Mouse (Mus musculus) lung, embryonic 14.5 days (tissue): ENCODE measurements around the gene Dcst2. TPM values are rescaled to one million over a fixed set of nuclear protein-coding genes. Genes with fewer than 3 reads are reported as not detected.
A peak's percentile ranks its signal among the peaks of the same experiment; 100 is the strongest.

ENCODE experiments used
- ATAC-seq: fragments of 200-750 bp; cut with Nextera tagmentation; 2 replicates; pipeline ENCODE4 v1.8.0; 2017; ENCODE audit warnings: mild to moderate bottlenecking, moderate TSS enrichment, moderate library complexity; ENCODE audit not compliant: insufficient read depth
- DNase-seq: peaks from one replicate; pipeline ENCODE4 v3.0.0-alpha.2; 2015
- H3K27ac ChIP-seq: fragments of 300-500 bp; sonication (generic); 2 replicates; pipeline ENCODE4 v1.5.1; 2014; ENCODE audit warnings: low read depth, mild to moderate bottlenecking, moderate library complexity
- H3K27me3 ChIP-seq: fragments of 300-500 bp; sonication (generic); 2 replicates; pipeline ENCODE4 v1.6.1; 2014; ENCODE audit warnings: low read length, control low read depth; ENCODE audit not compliant: insufficient read depth
- H3K36me3 ChIP-seq: fragments of 300-500 bp; sonication (generic); 2 replicates; pipeline ENCODE4 v1.6.1; 2014; ENCODE audit warnings: control low read depth; ENCODE audit not compliant: insufficient read depth
- H3K4me1 ChIP-seq: fragments of 300-500 bp; sonication (generic); 2 replicates; pipeline ENCODE4 v1.6.1; 2014; ENCODE audit warnings: antibody characterized with exemption, control low read depth; ENCODE audit not compliant: insufficient read depth
- H3K4me2 ChIP-seq: fragments of 300-500 bp; sonication (generic); 2 replicates; pipeline ENCODE4 v1.6.1; 2014; ENCODE audit warnings: mild to moderate bottlenecking
- H3K4me3 ChIP-seq: fragments of 300-500 bp; sonication (generic); 2 replicates; pipeline ENCODE4 v1.5.1; 2014; ENCODE audit warnings: low read depth, low read length
- H3K9ac ChIP-seq: fragments of 300-500 bp; sonication (generic); 2 replicates; pipeline ENCODE4 v1.6.1; 2014
- H3K9me3 ChIP-seq: fragments of 300-500 bp; sonication (generic); 2 replicates; pipeline ENCODE4 v1.6.1; 2016; ENCODE audit warnings: low read depth, low read length, control low read depth
- CTCF ChIP-seq: IDR thresholded peaks from 2 replicates; pipeline ENCODE4 v1.5.1; 2016; ENCODE audit warnings: antibody characterized with exemption, low read depth
- WGBS: fragments of 180-500 bp; shearing (Covaris S2); extraction: QIAGEN DNeasy Blood & Tissue Kit; methylation state at CpG from one replicate; pipeline ENCODE4 v1.1.7; 2014; 5-methylcytosine and 5-hydroxymethylcytosine counted together
- polyA plus RNA-seq: library from polyadenylated mRNA; unstranded; fragments of >200 nt; fragmentation: Nextera tagmentation; extraction: Ambion mirVana; gene quantifications from 2 replicates; pipeline ENCODE4 v1.2.1, GENCODE M21; 2014

Gene Dcst2
- polyA plus RNA-seq, 1 experiment from 2014 or later, result 0.17 TPM

DNA sequence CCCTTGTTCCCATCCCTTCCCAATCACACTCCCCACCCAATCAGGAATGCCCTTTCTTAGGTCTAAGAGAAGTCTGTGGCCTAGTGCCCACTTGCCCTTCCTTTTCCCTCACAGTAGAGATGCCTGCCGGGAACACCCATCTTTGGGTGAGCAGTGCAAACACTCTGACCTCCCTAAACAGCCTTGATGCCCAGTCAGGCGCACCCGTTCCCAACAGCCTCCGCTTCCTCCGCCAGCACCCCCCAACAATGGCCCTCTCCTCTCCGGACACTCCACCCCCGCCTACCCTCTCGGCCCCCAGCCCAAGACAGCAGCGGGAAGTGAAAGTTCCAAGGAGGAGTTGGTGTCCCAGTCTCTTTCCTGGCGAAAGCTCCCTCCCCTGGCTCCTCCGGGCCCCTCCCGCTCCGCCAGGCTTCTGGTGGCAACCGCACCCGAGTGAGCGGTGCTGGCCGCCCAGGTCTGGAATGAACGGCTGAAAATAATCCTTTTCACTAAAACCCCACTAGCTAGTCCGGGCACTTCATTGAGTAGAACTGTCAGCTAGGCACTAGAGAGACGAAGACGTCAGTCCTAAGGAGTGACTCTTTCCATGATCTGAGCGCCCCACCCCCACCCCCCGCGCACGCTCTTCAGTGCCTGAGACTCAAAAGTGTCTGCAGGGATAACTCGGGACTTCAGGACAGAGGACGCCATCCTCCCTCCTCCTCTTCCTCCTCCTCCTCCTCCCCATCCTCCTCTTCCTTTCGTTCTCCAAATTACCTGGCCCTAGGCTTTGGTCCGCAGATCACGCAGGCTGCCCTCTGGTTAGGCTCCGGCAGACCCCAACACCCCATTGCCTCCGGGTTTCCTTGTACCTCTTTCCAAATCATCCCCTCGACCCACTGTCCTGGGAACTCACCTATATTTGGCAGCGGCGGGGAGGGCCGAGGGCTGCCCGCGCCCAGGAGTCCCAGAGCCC, 12.6 kb upstream of the Dcst2 start:
- no peak for TF ChIP-seq CTCF
- Histone ChIP-seq H3K36me3 (peaks cover 20% of the 10 kb centered on the region; the same call in 1 of the 2 replicates), H3K27me3 (no peaks in the 10 kb centered on the region; the same call in 1 of the 2 replicates), H3K4me2 (peak overlapping the region; percentile 99), H3K4me3 (peak overlapping the region; percentile 65), H3K4me1 (no peaks in the 10 kb centered on the region), H3K9me3 (no peaks in the 10 kb centered on the region), H3K9ac (peak overlapping the region; percentile 54), H3K27ac (peak overlapping the region; percentile 60)
- ATAC-seq (peak; percentile 57), DNase-seq (peak; percentile 51)
- 1% methylated on average over 38 of the region's 38 CpGs for WGBS

GRCm38 (mm10) chr3:89349869-89350501, 11.8 kb upstream of the Dcst2 start, which contains the start of gene Adam15:
TSS of gene Adam15 (minus strand) at chr3:89349996.
- Histone ChIP-seq H3K9me3 (no peaks in the 10 kb centered on the region), H3K4me3 (peak within 1 kb of the TSS; percentile 65), H3K36me3 (peaks cover 13% of the 10 kb centered on the region; the same call in 1 of the 2 replicates), H3K27me3 (no peaks in the 10 kb centered on the region; the same call in 1 of the 2 replicates), H3K27ac (peak within 1 kb of the TSS; percentile 60), H3K9ac (peak within 1 kb of the TSS; percentile 54), H3K4me2 (peak within 1 kb of the TSS; percentile 99), H3K4me1 (no peaks in the 10 kb centered on the region)
- under 1% methylated on average over 57 of the region's 59 CpGs for WGBS
- DNase-seq (peak; percentile 88), ATAC-seq (peak; percentile 89)
- no peak for TF ChIP-seq CTCF

- Histone ChIP-seq H3K27me3 (no peaks in the 10 kb centered on the region; the same call in 1 of the 2 replicates), H3K9ac (no peak overlapping the region), H3K4me3 (no peak overlapping the region), H3K4me1 (no peaks in the 10 kb centered on the region), H3K4me2 (no peak overlapping the region), H3K9me3 (no peaks in the 10 kb centered on the region), H3K36me3 (peaks cover 1% of the 10 kb centered on the region; the same call in 1 of the 2 replicates), H3K27ac (no peak overlapping the region)
- TF ChIP-seq CTCF, result no peak
- DNase-seq (no peak), ATAC-seq (no peak)
- 43% methylated on average over 5 of the region's 5 CpGs for WGBS
These were observed 10.5 kb upstream of the Dcst2 start for GRCm38 (mm10) chr3:89351271-89351670.

GRCm38 (mm10) chr3:89354816-89355511, 6.8 kb upstream of the Dcst2 start:
- Histone ChIP-seq H3K4me2 (no peak overlapping the region), H3K9me3 (no peaks in the 10 kb centered on the region), H3K4me1 (no peaks in the 10 kb centered on the region), H3K36me3 (no peaks in the 10 kb centered on the region), H3K27me3 (no peaks in the 10 kb centered on the region; the same call in 1 of the 2 replicates), H3K27ac (0 out of 2 replicates have a peak overlapping the region, but pooled peaks have one; percentile 18), H3K4me3 (no peak overlapping the region), H3K9ac (no peak overlapping the region)
- peak; percentile 58 for ATAC-seq
- 15% methylated on average over 5 of the region's 5 CpGs for WGBS
- peak; percentile 94 for TF ChIP-seq CTCF
- DNase-seq, result peak; percentile 91

GRCm38 (mm10) chr3:89355512-89355902, 6.3 kb upstream of the Dcst2 start:
- no peak overlapping the region for H3K9ac ChIP-seq
- no peak overlapping the region for H3K27ac ChIP-seq
- DNase-seq (no peak), ATAC-seq (no peak)
- no peaks in the 10 kb centered on the region; the same call in 1 of the 2 replicates for H3K27me3 ChIP-seq
- no peaks in the 10 kb centered on the region for H3K4me1 ChIP-seq
- H3K36me3 ChIP-seq, result no peaks in the 10 kb centered on the region
- no peak for TF ChIP-seq CTCF
- H3K4me3 ChIP-seq, result no peak overlapping the region
- no peaks in the 10 kb centered on the region for H3K9me3 ChIP-seq
- H3K4me2 ChIP-seq, result no peak overlapping the region
- WGBS, result 67% methylated on average over 6 of the region's 6 CpGs

GRCm38 (mm10) chr3:89356029-89356428, 5.7 kb upstream of the Dcst2 start:
- 69% methylated on average over 9 of the region's 9 CpGs for WGBS
- TF ChIP-seq CTCF, result no peak
- no peak overlapping the region for H3K9ac ChIP-seq
- no peaks in the 10 kb centered on the region; the same call in 1 of the 2 replicates for H3K27me3 ChIP-seq
- no peak for DNase-seq
- ATAC-seq, result no peak
- H3K36me3 ChIP-seq, result no peaks in the 10 kb centered on the region
- H3K9me3 ChIP-seq, result no peaks in the 10 kb centered on the region
- H3K4me3 ChIP-seq, result no peak overlapping the region
- H3K4me1 ChIP-seq, result no peaks in the 10 kb centered on the region
- no peak overlapping the region for H3K4me2 ChIP-seq
- no peak overlapping the region for H3K27ac ChIP-seq
